ENCODE assay signal across 34 mouse cellular contexts in the genomic region with DNA sequence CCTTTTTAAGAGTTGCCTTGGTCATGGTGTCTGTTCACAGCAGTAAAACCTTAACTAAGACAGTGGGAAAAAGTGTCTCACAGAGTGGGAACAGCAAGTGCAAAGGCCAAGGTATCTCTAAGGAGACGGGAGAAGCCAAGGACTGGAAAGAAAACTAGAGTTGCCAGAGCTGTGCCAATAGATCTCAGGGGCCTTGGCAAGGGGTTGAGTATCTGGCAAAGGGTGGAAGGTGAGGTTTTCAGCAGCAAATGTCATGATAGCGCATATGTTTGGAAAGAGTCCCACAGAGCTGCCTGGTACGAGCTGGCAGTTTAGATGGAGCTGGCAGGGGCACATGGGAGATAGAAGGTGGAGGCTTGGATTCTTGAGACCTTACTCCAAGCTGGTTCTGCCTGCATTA. TPM values are rescaled to one million over a fixed set of nuclear protein-coding genes. Genes with fewer than 3 reads are reported as not detected.
DNase-seq lines count a peak whose midpoint lies in the region; ATAC-seq lines count a peak whose summit lies in the region.
"Had no signal": no experiment of that assay in that cellular context is flagged by ENCODE, and none has a peak within 500 bp of the region (broad histone marks: within the 10 kb centered on the region; RNA-seq: fewer than 3 reads in every experiment).

No protein-coding gene starts in this region.

- H3K27me3 ChIP-seq in forebrain, embryonic 14.5 days (replicated peaks; ENCODE audit: control insufficient read depth, insufficient read depth, low read length) = no peaks in the 10 kb centered on the region
- 0 out of 2 replicates have a peak, but pooled peaks cover 3% of the 10 kb centered on the region for H3K27me3 ChIP-seq in forebrain, embryonic 10.5 days (ENCODE audit: poor library complexity, severe bottlenecking)
- H3K27me3 ChIP-seq: hindbrain, embryonic 15.5 days; limb, embryonic 13.5 days; liver, embryonic 12.5 days; midbrain, embryonic 12.5 days; neural tube, embryonic 15.5 days; stomach, embryonic 15.5 days had no signal

- no peak overlapping the region for H3K4me3 ChIP-seq in forebrain, embryonic 14.5 days (ENCODE audit: low read depth, low read length)
- H3K4me3 ChIP-seq in forebrain, embryonic 10.5 days = no peak overlapping the region
- H3K4me3 ChIP-seq: heart, embryonic 10.5 days; hindbrain, embryonic 15.5 days; limb, embryonic 13.5 days; liver, embryonic 12.5 days; midbrain, embryonic 12.5 days; neural tube, embryonic 15.5 days; stomach, embryonic 15.5 days had no signal

- H3K4me2 ChIP-seq in forebrain, embryonic 14.5 days (ENCODE audit: low read length) = no peak overlapping the region
- H3K4me2 ChIP-seq: hindbrain, embryonic 15.5 days; limb, embryonic 13.5 days; liver, embryonic 12.5 days; midbrain, embryonic 12.5 days; neural tube, embryonic 15.5 days; stomach, embryonic 15.5 days had no signal

- no peaks in the 10 kb centered on the region for H3K36me3 ChIP-seq in forebrain, embryonic 14.5 days (ENCODE audit: control insufficient read depth, insufficient read depth, low read length)
- no peaks in the 10 kb centered on the region for H3K36me3 ChIP-seq in forebrain, embryonic 10.5 days (replicated peaks)
- H3K36me3 ChIP-seq: heart, embryonic 10.5 days; hindbrain, embryonic 15.5 days; limb, embryonic 13.5 days; liver, embryonic 12.5 days; midbrain, embryonic 12.5 days; neural tube, embryonic 15.5 days; stomach, embryonic 15.5 days had no signal

- no peak overlapping the region for H3K9ac ChIP-seq in forebrain, embryonic 14.5 days (ENCODE audit: low read length)
- H3K9ac ChIP-seq: hindbrain, embryonic 15.5 days; limb, embryonic 13.5 days; liver, embryonic 12.5 days; midbrain, embryonic 12.5 days; neural tube, embryonic 15.5 days; stomach, embryonic 15.5 days had no signal

- H3K9me3 ChIP-seq in forebrain, embryonic 14.5 days (replicated peaks; ENCODE audit: control insufficient read depth, low read length) = no peaks in the 10 kb centered on the region
- H3K9me3 ChIP-seq in forebrain, embryonic 10.5 days = no peaks in the 10 kb centered on the region
- H3K9me3 ChIP-seq: heart, embryonic 10.5 days; hindbrain, embryonic 15.5 days; limb, embryonic 13.5 days; liver, embryonic 12.5 days; midbrain, embryonic 12.5 days; neural tube, embryonic 15.5 days; stomach, embryonic 15.5 days had no signal

- no peak overlapping the region for H3K27ac ChIP-seq in forebrain, embryonic 14.5 days (ENCODE audit: low read depth, low read length)
- no peak overlapping the region for H3K27ac ChIP-seq in forebrain, embryonic 10.5 days
- H3K27ac ChIP-seq: heart, embryonic 10.5 days; hindbrain, embryonic 15.5 days; limb, embryonic 13.5 days; liver, embryonic 12.5 days; midbrain, embryonic 12.5 days; neural tube, embryonic 15.5 days; stomach, embryonic 15.5 days had no signal

- peak; percentile 56 for DNase-seq in adrenal gland, postnatal 10 days
- no peak for DNase-seq in adrenal gland, adult 2 months
- DNase-seq in forebrain, embryonic 14.5 days (ENCODE audit: low spot score) = peak; percentile 54
- no peak for DNase-seq in forebrain, embryonic 10.5 days (ENCODE audit: extremely low spot score, low spot score)
- peak; percentile 61 for DNase-seq in adipocyte (ENCODE audit: low spot score)
- DNase-seq in cerebellum, postnatal 25 days = peak; percentile 51 to 63
- no peak for DNase-seq in urinary bladder, postnatal 36 days (ENCODE audit: low spot score in 2 of 2)
- DNase-seq: heart, postnatal 4 days; kidney, postnatal 36 days; layer of hippocampus, postnatal 36 days; lung, adult 18-20 months; lung, postnatal 10 days; right cerebral cortex, adult 18-20 months; right cerebral cortex, postnatal 4 days; thymus, postnatal 25 days had no signal

- H3K4me1 ChIP-seq in forebrain, embryonic 14.5 days (ENCODE audit: control insufficient read depth, insufficient read depth, low read length) = no peaks in the 10 kb centered on the region; the same call in 1 of the 2 replicates
- H3K4me1 ChIP-seq in forebrain, embryonic 10.5 days = peaks cover 12% of the 10 kb centered on the region
- H3K4me1 ChIP-seq: limb, embryonic 13.5 days; midbrain, embryonic 12.5 days had no signal

- ATAC-seq in forebrain, embryonic 14.5 days = no peak
- ATAC-seq: activated CD4-positive, CD25-positive, alpha-beta regulatory T cell, adult 4 months; liver, embryonic 12.5 days had no signal

- WGBS in forebrain, embryonic 14.5 days = 80% methylated on average over 3 of the region's 3 CpGs
- 90% methylated on average over 3 of the region's 3 CpGs for WGBS in forebrain, embryonic 10.5 days

RNA-seq across cellular contexts. Expression of a gene that starts 27.2 kb away (rescaled TPM):
- 10 to 100 TPM; 22.3 to 28.2 TPM for total RNA-seq in adrenal gland, postnatal 10 days (2021)
- total RNA-seq in adrenal gland, adult 2 months (2021) = 10 to 100 TPM; 29.4 to 41.2 TPM
- 46.5 and 82.7 TPM in 2 replicates for polyA plus RNA-seq in adrenal gland, adult 2 months (2012; rRNA removed)
- polyA plus RNA-seq in forebrain, embryonic 14.5 days (2014; fragmentation: Nextera tagmentation; extraction: Ambion mirVana) = 0.30 and 1.1 TPM in 2 replicates
- 0.16 and 0.30 TPM in 2 replicates for polyA plus RNA-seq in forebrain, embryonic 10.5 days (2016; fragmentation: Nextera tagmentation; extraction: Ambion mirVana)
- total RNA-seq: megakaryocyte progenitor cell, adult 5-6 weeks had no signal
- polyA plus RNA-seq: activated CD4-positive, CD25-positive, alpha-beta regulatory T cell, adult 4 months had no signal

RNA-seq across cellular contexts. Expression of a gene that starts 30.0 kb away (rescaled TPM):
- 100 to 1,000 TPM in 1 of 2 experiments, 10 to 100 TPM in 1; 99.2 to 130 TPM for total RNA-seq in adrenal gland, postnatal 10 days (2021)
- 10 to 100 TPM; 76.6 to 96.6 TPM for total RNA-seq in adrenal gland, adult 2 months (2021)
- 10.6 and 13.9 TPM in 2 replicates for polyA plus RNA-seq in adrenal gland, adult 2 months (2012; rRNA removed)
- polyA plus RNA-seq in forebrain, embryonic 14.5 days (2014; fragmentation: Nextera tagmentation; extraction: Ambion mirVana) = 52.3 and 61.1 TPM in 2 replicates
- polyA plus RNA-seq in forebrain, embryonic 10.5 days (2016; fragmentation: Nextera tagmentation; extraction: Ambion mirVana) = 66.8 and 70.1 TPM in 2 replicates

RNA-seq across cellular contexts. Expression of a gene that starts 46.2 kb away (rescaled TPM):
- not detected for total RNA-seq in adrenal gland, postnatal 10 days (2021)
- total RNA-seq in adrenal gland, adult 2 months (2021) = not detected
- polyA plus RNA-seq in adrenal gland, adult 2 months (2012; rRNA removed) = not detected in 2 replicates
- polyA plus RNA-seq in forebrain, embryonic 14.5 days (2014; fragmentation: Nextera tagmentation; extraction: Ambion mirVana) = not detected in 2 replicates
- polyA plus RNA-seq in forebrain, embryonic 10.5 days (2016; fragmentation: Nextera tagmentation; extraction: Ambion mirVana) = not detected in 2 replicates
- total RNA-seq: adrenal gland, postnatal 4 days; gastrocnemius, adult 18-20 months; heart, postnatal 4 days; layer of hippocampus, adult 8-10 months; layer of hippocampus, postnatal 36 days; left cerebral cortex, postnatal 14 days; megakaryocyte progenitor cell, adult 5-6 weeks had no signal
- polyA plus RNA-seq: activated CD4-positive, CD25-positive, alpha-beta regulatory T cell, adult 4 months; cortical plate, adult 2 months; embryonic facial prominence, embryonic 11.5 days; gonadal fat pad, adult 2 months; heart, embryonic 10.5 days; heart, embryonic 16.5 days; hindbrain, embryonic 15.5 days; intestine, embryonic 14.5 days; kidney, embryonic 14.5 days; limb, embryonic 13.5 days; liver, embryonic 12.5 days; midbrain, embryonic 12.5 days; neural tube, embryonic 15.5 days; stomach, embryonic 15.5 days had no signal

Comparison
In these comparisons a context has a peak if more than half of its experiments do, and no peak if none do; other contexts are left out.
1. DNase-seq: peak in adrenal gland, postnatal 10 days (single experiment), forebrain, embryonic 14.5 days (single experiment), adipocyte (single experiment) and cerebellum, postnatal 25 days (2 of 2); none in adrenal gland, adult 2 months (single experiment), forebrain, embryonic 10.5 days (single experiment) and urinary bladder, postnatal 36 days (0 of 2).
2. RNA of a gene that starts 27.2 kb away (polyA plus RNA-seq): 46.5 to 82.7 TPM in adrenal gland, adult 2 months; 0.30 to 1.1 TPM in forebrain, embryonic 14.5 days and 0.16 to 0.30 TPM in forebrain, embryonic 10.5 days; every median in the first group is over 10 times any median in the second.